Mouse (Mus musculus) E14TG2a.4 (cell line): ENCODE results near the gene Msmp.

Experiments
- H3K27me3 ChIP-seq: 2 replicates; pipeline ENCODE4 v1.6.1; 2014; ENCODE audit warnings: low read length, control low read depth; ENCODE audit not compliant: insufficient read depth
- H3K36me3 ChIP-seq: 2 replicates; pipeline ENCODE4 v1.6.1; 2014; ENCODE audit warnings: low read length, control low read depth; ENCODE audit not compliant: insufficient read depth
- H3K4me1 ChIP-seq: replicated peaks from 2 replicates; pipeline ENCODE4 v1.6.1; 2014; ENCODE audit warnings: low read depth, low read length, control low read depth
- H3K4me3 ChIP-seq: replicated peaks from 2 replicates; pipeline ENCODE4 v1.5.1; 2014; ENCODE audit warnings: mild to moderate bottlenecking, low read length
- H3K9me3 ChIP-seq: 2 replicates; pipeline ENCODE4 v1.6.1; 2014; ENCODE audit warnings: low read length, control low read depth
- CTCF ChIP-seq: conservative IDR thresholded peaks from 2 replicates; pipeline ENCODE4 v1.5.1; 2014; ENCODE audit warnings: low read length
- NANOG ChIP-seq: IDR thresholded peaks from 2 replicates; pipeline ENCODE4 v1.6.1; 2014; ENCODE audit warnings: borderline replicate concordance, low read length, mixed read lengths
- POU5F1 ChIP-seq: IDR thresholded peaks from 2 replicates; pipeline ENCODE4 v1.6.1; 2014; ENCODE audit warnings: low read length, borderline replicate concordance

Gene Msmp

GRCm38 (mm10) chr4:43549055-43549454 is 35.2 kb downstream of the Msmp start:
- H3K27me3 ChIP-seq = no peaks in the 10 kb centered on the region

DNA sequence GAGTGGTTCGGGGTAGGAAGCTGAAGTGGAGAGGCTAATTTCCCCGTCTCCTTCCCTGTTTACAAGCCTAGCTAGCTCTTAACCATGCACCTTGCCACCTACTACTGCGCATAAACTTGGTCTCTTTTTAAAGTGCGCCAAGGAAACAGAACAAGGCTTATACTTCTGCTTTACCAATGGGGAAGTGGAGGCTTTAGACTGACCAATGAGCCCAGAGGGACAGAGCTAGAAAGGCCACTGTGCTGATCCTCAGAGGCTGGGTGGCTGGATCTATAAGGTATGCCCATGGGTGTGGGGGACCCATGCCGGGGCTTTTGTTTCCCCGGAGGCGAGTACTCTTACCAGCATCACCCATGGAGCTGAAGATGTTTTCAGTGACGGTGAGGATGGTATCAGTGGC is 37.1 kb downstream of the Msmp start:
- Histone ChIP-seq H3K36me3 (peaks cover 100% of the 10 kb centered on the region), H3K27me3 (no peaks in the 10 kb centered on the region), H3K4me1 (peaks cover 6% of the 10 kb centered on the region; the same call in 1 of the 2 replicates), H3K9me3 (peaks cover 46% of the 10 kb centered on the region), H3K4me3 (no peak overlapping the region)
- TF ChIP-seq CTCF (no peak), NANOG (no peak), POU5F1 (no peak)

More at GRCm38 (mm10) chr4:43549055-43549454, 35.2 kb downstream of the Msmp start:
- peaks cover 100% of the 10 kb centered on the region for H3K36me3 ChIP-seq
- H3K9me3 ChIP-seq = peaks cover 27% of the 10 kb centered on the region
- H3K4me3 ChIP-seq = no peak overlapping the region
- TF ChIP-seq NANOG (no peak), POU5F1 (no peak)
- H3K4me1 ChIP-seq = peaks cover 6% of the 10 kb centered on the region; the same call in 1 of the 2 replicates

DNA sequence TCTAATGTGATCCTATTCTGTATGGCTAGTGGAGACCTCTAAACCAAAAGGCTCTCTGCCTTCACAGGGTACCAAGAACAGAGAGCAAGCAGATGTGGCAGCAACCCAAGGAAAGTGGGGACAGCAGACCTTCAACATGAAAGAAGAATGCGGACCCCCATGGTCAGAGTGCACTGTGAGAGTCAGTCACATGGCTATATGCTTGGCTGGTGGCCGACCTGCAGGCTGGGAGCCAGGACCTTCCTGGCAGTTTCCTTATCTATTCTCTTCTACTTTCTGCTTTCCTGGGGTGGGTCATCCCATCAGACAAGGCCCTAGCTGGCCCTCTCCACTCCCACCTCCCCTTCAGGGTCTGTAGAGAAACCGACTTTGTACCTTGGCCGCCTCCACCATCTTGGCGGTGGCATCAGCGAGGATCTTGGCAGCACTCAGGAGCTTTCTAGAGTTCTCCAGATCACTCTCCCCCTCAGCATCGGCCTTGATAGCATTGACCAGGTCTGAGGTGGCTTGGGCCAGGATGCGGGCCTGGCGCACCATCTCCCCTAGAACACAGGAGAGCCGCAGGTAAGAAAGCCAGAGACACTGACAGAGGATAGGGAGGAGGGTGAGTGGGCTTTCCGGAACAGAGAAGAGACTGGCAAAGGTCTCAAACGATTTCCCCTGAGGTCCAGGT is 37.8 kb downstream of the Msmp start:
- H3K4me1 ChIP-seq = peaks cover 6% of the 10 kb centered on the region; the same call in 1 of the 2 replicates
- H3K9me3 ChIP-seq = peaks cover 52% of the 10 kb centered on the region
- H3K36me3 ChIP-seq = peaks cover 100% of the 10 kb centered on the region
- H3K27me3 ChIP-seq = no peaks in the 10 kb centered on the region
- no peak overlapping the region for H3K4me3 ChIP-seq
- no peak for TF ChIP-seq CTCF
- TF ChIP-seq POU5F1 = no peak
- TF ChIP-seq NANOG = no peak

GRCm38 (mm10) chr4:43542044-43542443 is 42.2 kb downstream of the Msmp start:
- H3K4me3 ChIP-seq = peak overlapping the region; percentile 32; the same call in 1 of the 2 replicates
- TF ChIP-seq NANOG (no peak), CTCF (no peak), POU5F1 (no peak)
- H3K9me3 ChIP-seq = peaks cover 87% of the 10 kb centered on the region
- H3K36me3 ChIP-seq = peaks cover 97% of the 10 kb centered on the region
- H3K27me3 ChIP-seq = no peaks in the 10 kb centered on the region
- H3K4me1 ChIP-seq = no peaks in the 10 kb centered on the region

DNA sequence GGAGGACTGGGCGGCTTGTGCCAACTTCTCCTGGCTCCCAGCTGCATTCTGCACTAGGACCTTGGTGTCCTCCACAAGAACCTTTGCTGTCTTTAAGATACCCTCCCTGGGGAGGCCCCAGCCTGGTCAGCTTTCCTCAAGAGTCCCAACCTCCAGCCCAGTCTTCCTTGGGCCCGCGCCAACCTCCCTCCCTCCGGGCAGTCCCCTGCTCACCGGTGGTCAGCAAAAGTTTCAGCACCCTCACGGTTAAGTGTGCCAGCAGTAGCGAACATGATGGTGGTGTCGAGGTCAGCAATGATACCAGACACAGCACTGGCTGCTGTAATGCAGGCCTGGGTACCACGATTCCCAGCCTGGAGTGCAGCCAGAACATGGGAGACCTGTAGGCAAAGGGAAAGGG is 48.3 kb downstream of the Msmp start:
- H3K27me3 ChIP-seq = no peaks in the 10 kb centered on the region
- peaks cover 98% of the 10 kb centered on the region for H3K36me3 ChIP-seq
- H3K4me3 ChIP-seq = no peak overlapping the region
- peaks cover 36% of the 10 kb centered on the region for H3K4me1 ChIP-seq
- TF ChIP-seq CTCF (no peak), NANOG (no peak), POU5F1 (no peak)
- peaks cover 30% of the 10 kb centered on the region for H3K9me3 ChIP-seq

DNA sequence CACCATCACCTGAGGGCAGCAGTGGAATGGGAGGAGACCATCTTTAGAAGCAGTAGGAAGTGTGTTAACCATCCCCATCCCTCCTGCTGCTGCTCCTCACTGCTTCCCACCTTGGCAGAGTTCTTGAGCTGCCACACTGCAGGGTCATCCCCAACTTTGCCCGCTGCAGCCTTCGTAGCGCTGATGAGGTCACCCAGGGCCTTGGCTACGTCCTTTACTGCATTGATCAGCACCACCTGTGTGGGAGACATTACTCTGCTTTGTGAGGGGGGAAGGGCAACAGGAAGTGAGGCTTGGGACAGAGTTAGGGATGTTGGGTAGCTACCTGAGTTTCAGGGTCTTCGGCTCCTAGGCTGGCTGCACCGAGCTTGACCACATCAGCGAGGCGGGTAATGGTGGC is 48.7 kb downstream of the Msmp start:
- TF ChIP-seq CTCF = no peak
- TF ChIP-seq POU5F1 = no peak
- TF ChIP-seq NANOG = no peak
- Histone ChIP-seq H3K36me3 (peaks cover 98% of the 10 kb centered on the region), H3K4me1 (peaks cover 36% of the 10 kb centered on the region), H3K9me3 (peaks cover 26% of the 10 kb centered on the region), H3K27me3 (no peaks in the 10 kb centered on the region), H3K4me3 (no peak overlapping the region)

GRCm38 (mm10) chr4:43533270-43533669 is 51.0 kb downstream of the Msmp start:
- no peaks in the 10 kb centered on the region for H3K27me3 ChIP-seq
- peak overlapping the region; percentile 57; the same call in 1 of the 2 replicates for H3K4me3 ChIP-seq
- TF ChIP-seq CTCF = no peak
- no peak for TF ChIP-seq POU5F1
- TF ChIP-seq NANOG = no peak
- peaks cover 36% of the 10 kb centered on the region for H3K4me1 ChIP-seq
- peaks cover 2% of the 10 kb centered on the region; the same call in 1 of the 2 replicates for H3K9me3 ChIP-seq
- peaks cover 74% of the 10 kb centered on the region for H3K36me3 ChIP-seq
